Mouse (Mus musculus) neural tube, embryonic 11.5 days (tissue): Measurements from ENCODE around the gene B3galnt2. TPM values are rescaled to one million over a fixed set of nuclear protein-coding genes. Genes with fewer than 3 reads are reported as not detected.
A peak's percentile ranks its signal among the peaks of the same experiment; 100 is the strongest.

Source experiments
- ATAC-seq: fragments of 200-750 bp; cut with Nextera tagmentation; 2 replicates; pipeline ENCODE4 v1.8.0; 2017; ENCODE audit warnings: moderate number of reproducible peaks, mild to moderate bottlenecking, moderate TSS enrichment, moderate library complexity; ENCODE audit not compliant: insufficient read depth, low FRiP score, low TSS enrichment
- DNase-seq: peaks from one replicate; pipeline ENCODE4 v3.0.0-alpha.2; 2015; ENCODE audit warnings: low spot score
- H3K27ac ChIP-seq: fragments of 300-500 bp; sonication (generic); 2 replicates; pipeline ENCODE4 v1.5.1; 2014; ENCODE audit warnings: low read depth, mild to moderate bottlenecking, low read length
- H3K27me3 ChIP-seq: fragments of 300-500 bp; sonication (generic); 2 replicates; pipeline ENCODE4 v1.6.1; 2014; ENCODE audit warnings: mild to moderate bottlenecking, low read length, mixed read lengths; ENCODE audit not compliant: control insufficient read depth, insufficient read depth
- H3K36me3 ChIP-seq: fragments of 300-500 bp; sonication (generic); 2 replicates; pipeline ENCODE4 v1.6.1; 2014; ENCODE audit warnings: mild to moderate bottlenecking, low read length, moderate library complexity, mixed read lengths; ENCODE audit not compliant: control insufficient read depth, insufficient read depth
- H3K4me1 ChIP-seq: fragments of 300-500 bp; sonication (generic); 2 replicates; pipeline ENCODE4 v1.6.1; 2014; ENCODE audit warnings: low read length, mixed read lengths; ENCODE audit not compliant: control insufficient read depth, insufficient read depth
- H3K4me2 ChIP-seq: fragments of 300-500 bp; sonication (generic); 2 replicates; pipeline ENCODE4 v1.6.1; 2014; ENCODE audit warnings: low read depth, mild to moderate bottlenecking, moderate library complexity
- H3K4me3 ChIP-seq: fragments of 300-500 bp; sonication (generic); 2 replicates; pipeline ENCODE4 v1.5.1; 2014; ENCODE audit warnings: low read depth, low read length
- H3K9ac ChIP-seq: fragments of 300-500 bp; sonication (generic); 2 replicates; pipeline ENCODE4 v1.6.1; 2014; ENCODE audit warnings: mild to moderate bottlenecking, low read length
- H3K9me3 ChIP-seq: fragments of 300-500 bp; sonication (generic); 2 replicates; pipeline ENCODE4 v1.6.1; 2016; ENCODE audit warnings: low read length; ENCODE audit not compliant: control insufficient read depth
- WGBS: fragments of 180-500 bp; shearing (Covaris S2); extraction: QIAGEN DNeasy Blood & Tissue Kit; methylation state at CpG from one replicate; pipeline ENCODE4 v1.1.7; 2014; 5-methylcytosine and 5-hydroxymethylcytosine counted together
- polyA plus RNA-seq: library from polyadenylated mRNA; unstranded; fragments of >200 nt; fragmentation: Nextera tagmentation; extraction: Ambion mirVana; gene quantifications from 2 replicates; pipeline ENCODE4 v1.2.1, GENCODE M21; 2014

Gene B3galnt2
- polyA plus RNA-seq = 38.0 and 38.1 TPM in 2 replicates

- H3K4me2 ChIP-seq = peak within 1 kb of the TSS; percentile 85
- DNase-seq (peak; percentile 97), ATAC-seq (peak; percentile 99)
- under 1% methylated on average over 67 of the region's 78 CpGs for WGBS
- H3K27ac ChIP-seq = peak within 1 kb of the TSS; percentile 54
- H3K4me1 ChIP-seq = peaks cover 4% of the 10 kb centered on the region; the same call in 1 of the 2 replicates
- no peaks in the 10 kb centered on the region for H3K27me3 ChIP-seq
- peak within 1 kb of the TSS; percentile 91 for H3K9ac ChIP-seq
- H3K4me3 ChIP-seq = peak within 1 kb of the TSS; percentile 86
- H3K9me3 ChIP-seq = no peaks in the 10 kb centered on the region
- H3K36me3 ChIP-seq = no peaks in the 10 kb centered on the region; the same call in 1 of the 2 replicates
Measured at GRCm38 (mm10) chr13:13953874-13954832, at the start of gene B3galnt2. TSS of gene B3galnt2 (plus strand) at chr13:13954469.

GRCm38 (mm10) chr13:13911341-13911740 lies 42.9 kb upstream of the B3galnt2 start:
- Histone ChIP-seq H3K4me3 (no peak overlapping the region), H3K9ac (no peak overlapping the region), H3K4me1 (no peaks in the 10 kb centered on the region), H3K36me3 (no peaks in the 10 kb centered on the region), H3K4me2 (no peak overlapping the region), H3K27ac (no peak overlapping the region), H3K27me3 (no peaks in the 10 kb centered on the region), H3K9me3 (no peaks in the 10 kb centered on the region)
- no peak for DNase-seq
- ATAC-seq = no peak
- whole genome bisulfite sequencing = 50% methylated on average over 2 of the region's 2 CpGs

GRCm38 (mm10) chr13:13919396-13919795 lies 34.9 kb upstream of the B3galnt2 start:
- Histone ChIP-seq H3K4me2 (no peak overlapping the region), H3K27me3 (no peaks in the 10 kb centered on the region), H3K4me1 (no peaks in the 10 kb centered on the region), H3K9ac (no peak overlapping the region), H3K4me3 (no peak overlapping the region), H3K9me3 (no peaks in the 10 kb centered on the region), H3K27ac (no peak overlapping the region), H3K36me3 (no peaks in the 10 kb centered on the region)
- 93% methylated on average over 3 of the region's 3 CpGs for WGBS
- DNase-seq (no peak), ATAC-seq (no peak)

GRCm38 (mm10) chr13:13922526-13922925 lies 31.7 kb upstream of the B3galnt2 start:
- no peaks in the 10 kb centered on the region for H3K9me3 ChIP-seq
- H3K9ac ChIP-seq = no peak overlapping the region
- H3K27ac ChIP-seq = no peak overlapping the region
- ATAC-seq (no peak), DNase-seq (no peak)
- H3K4me3 ChIP-seq = no peak overlapping the region
- H3K4me2 ChIP-seq = no peak overlapping the region
- no peaks in the 10 kb centered on the region for H3K36me3 ChIP-seq
- H3K4me1 ChIP-seq = no peaks in the 10 kb centered on the region
- no peaks in the 10 kb centered on the region for H3K27me3 ChIP-seq

- 89% methylated on average over 2 of the region's 2 CpGs for whole genome bisulfite sequencing
- DNase-seq (no peak), ATAC-seq (no peak)
- H3K27me3 ChIP-seq = no peaks in the 10 kb centered on the region
- no peak overlapping the region for H3K4me3 ChIP-seq
- H3K9me3 ChIP-seq = no peaks in the 10 kb centered on the region
- no peaks in the 10 kb centered on the region for H3K4me1 ChIP-seq
- H3K36me3 ChIP-seq = no peaks in the 10 kb centered on the region
- no peak overlapping the region for H3K27ac ChIP-seq
- no peak overlapping the region for H3K4me2 ChIP-seq
- H3K9ac ChIP-seq = no peak overlapping the region
Measured at GRCm38 (mm10) chr13:13929982-13930381, 24.3 kb upstream of the B3galnt2 start.

- 0% methylated on average over 29 of the region's 29 CpGs for WGBS
- H3K27ac ChIP-seq = peak overlapping the region; percentile 28
- H3K4me2 ChIP-seq = peak overlapping the region; percentile 85
- DNase-seq (peak; percentile 58), ATAC-seq (no peak; the same call in 1 of the 2 replicates)
- peak overlapping the region; percentile 86 for H3K4me3 ChIP-seq
- no peaks in the 10 kb centered on the region; the same call in 1 of the 2 replicates for H3K36me3 ChIP-seq
- H3K9me3 ChIP-seq = no peaks in the 10 kb centered on the region
- peak overlapping the region; percentile 91 for H3K9ac ChIP-seq
- peaks cover 4% of the 10 kb centered on the region; the same call in 1 of the 2 replicates for H3K4me1 ChIP-seq
- H3K27me3 ChIP-seq = no peaks in the 10 kb centered on the region
Measured at GRCm38 (mm10) chr13:13954931-13955330, 662 bp downstream of the B3galnt2 start.

- no peak overlapping the region for H3K27ac ChIP-seq
- H3K4me1 ChIP-seq = peaks cover 4% of the 10 kb centered on the region; the same call in 1 of the 2 replicates
- no peaks in the 10 kb centered on the region; the same call in 1 of the 2 replicates for H3K36me3 ChIP-seq
- DNase-seq = no peak
- H3K9me3 ChIP-seq = no peaks in the 10 kb centered on the region
- no peak overlapping the region for H3K4me2 ChIP-seq
- ATAC-seq = no peak
- H3K27me3 ChIP-seq = no peaks in the 10 kb centered on the region
- no peak overlapping the region for H3K9ac ChIP-seq
- 88% methylated on average over 4 of the region's 4 CpGs for WGBS
- H3K4me3 ChIP-seq = no peak overlapping the region
Measured at GRCm38 (mm10) chr13:13956686-13957085, 2.4 kb downstream of the B3galnt2 start.

- peaks cover 4% of the 10 kb centered on the region; the same call in 1 of the 2 replicates for H3K4me1 ChIP-seq
- no peak for ATAC-seq
Measured at GRCm38 (mm10) chr13:13960211-13960610, 5.9 kb downstream of the B3galnt2 start.

More at GRCm38 (mm10) chr13:13960211-13960610, 5.9 kb downstream of the B3galnt2 start:
- Histone ChIP-seq H3K27me3 (no peaks in the 10 kb centered on the region), H3K9me3 (no peaks in the 10 kb centered on the region), H3K36me3 (no peaks in the 10 kb centered on the region; the same call in 1 of the 2 replicates), H3K4me3 (no peak overlapping the region), H3K9ac (no peak overlapping the region), H3K4me2 (no peak overlapping the region), H3K27ac (no peak overlapping the region)
- no peak for DNase-seq
- 89% methylated on average over 4 of the region's 4 CpGs for WGBS
